Mouse (Mus musculus) neural tube, embryonic 14.5 days (tissue): ENCODE data around the gene Krt33a. TPM values are rescaled to one million over a fixed set of nuclear protein-coding genes. Genes with fewer than 3 reads are reported as not detected.

ENCODE experiments used
- ATAC-seq: fragments of 200-750 bp; cut with Nextera tagmentation; 2 replicates; pipeline ENCODE4 v1.8.0; 2017; ENCODE audit warnings: low read depth, mild to moderate bottlenecking, moderate TSS enrichment, moderate library complexity
- H3K27ac ChIP-seq: fragments of 300-500 bp; sonication (generic); 2 replicates; pipeline ENCODE4 v1.5.1; 2014; ENCODE audit warnings: low read depth, mild to moderate bottlenecking, control low read depth, low read length, moderate library complexity, mixed read lengths
- H3K27me3 ChIP-seq: fragments of 300-500 bp; sonication (generic); 2 replicates; pipeline ENCODE4 v1.6.1; 2014; ENCODE audit warnings: low read length; ENCODE audit not compliant: control insufficient read depth, insufficient read depth
- H3K36me3 ChIP-seq: fragments of 300-500 bp; sonication (generic); 2 replicates; pipeline ENCODE4 v1.6.1; 2014; ENCODE audit warnings: low read length, mixed read lengths; ENCODE audit not compliant: control insufficient read depth, insufficient read depth
- H3K4me1 ChIP-seq: fragments of 300-500 bp; sonication (generic); 2 replicates; pipeline ENCODE4 v1.6.1; 2014; ENCODE audit warnings: low read length; ENCODE audit not compliant: control insufficient read depth, insufficient read depth
- H3K4me2 ChIP-seq: fragments of 300-500 bp; sonication (generic); 2 replicates; pipeline ENCODE4 v1.6.1; 2014; ENCODE audit warnings: mild to moderate bottlenecking, low read depth, low read length, control low read depth
- H3K4me3 ChIP-seq: fragments of 300-500 bp; sonication (generic); 2 replicates; pipeline ENCODE4 v1.5.1; 2014; ENCODE audit warnings: low read depth, low read length, control low read depth, mixed read lengths
- H3K9ac ChIP-seq: fragments of 300-500 bp; sonication (generic); replicated peaks from 2 replicates; pipeline ENCODE4 v1.6.1; 2014; ENCODE audit warnings: low read depth, mild to moderate bottlenecking, control low read depth, low read length, mixed read lengths
- H3K9me3 ChIP-seq: fragments of 300-500 bp; sonication (generic); 2 replicates; pipeline ENCODE4 v1.6.1; 2016; ENCODE audit warnings: low read length; ENCODE audit not compliant: control insufficient read depth
- WGBS: fragments of 180-500 bp; shearing (Covaris S2); extraction: QIAGEN DNeasy Blood & Tissue Kit; methylation state at CpG from one replicate; pipeline ENCODE4 v1.1.7; 2014; 5-methylcytosine and 5-hydroxymethylcytosine counted together
- polyA plus RNA-seq: library from polyadenylated mRNA; unstranded; fragments of >200 nt; fragmentation: Nextera tagmentation; extraction: Ambion mirVana; gene quantifications from 2 replicates; pipeline ENCODE4 v1.2.1, GENCODE M21; 2014

The Krt33a gene
- polyA plus RNA-seq, 1 experiment from 2014 or later = not detected

- Histone ChIP-seq H3K4me2 (no peak overlapping the region), H3K9me3 (no peaks in the 10 kb centered on the region), H3K9ac (no peak overlapping the region), H3K4me3 (no peak overlapping the region), H3K36me3 (no peaks in the 10 kb centered on the region), H3K4me1 (no peaks in the 10 kb centered on the region), H3K27me3 (no peaks in the 10 kb centered on the region), H3K27ac (no peak overlapping the region)
- WGBS = 94% methylated on average over 1 of the region's 1 CpGs
- ATAC-seq = no peak
These were observed 3.5 kb upstream of the Krt33a start for GRCm38 (mm10) chr11:100019466-100019865.

GRCm38 (mm10) chr11:100013691-100014171, 2.3 kb downstream of the Krt33a start:
- H3K4me3 ChIP-seq = no peak overlapping the region
- no peak overlapping the region for H3K9ac ChIP-seq
- no peak overlapping the region for H3K27ac ChIP-seq
- no peaks in the 10 kb centered on the region for H3K4me1 ChIP-seq
- WGBS = 86% methylated on average over 4 of the region's 4 CpGs
- H3K36me3 ChIP-seq = no peaks in the 10 kb centered on the region
- no peaks in the 10 kb centered on the region for H3K9me3 ChIP-seq
- H3K4me2 ChIP-seq = no peak overlapping the region
- no peak for ATAC-seq
- H3K27me3 ChIP-seq = no peaks in the 10 kb centered on the region

DNA sequence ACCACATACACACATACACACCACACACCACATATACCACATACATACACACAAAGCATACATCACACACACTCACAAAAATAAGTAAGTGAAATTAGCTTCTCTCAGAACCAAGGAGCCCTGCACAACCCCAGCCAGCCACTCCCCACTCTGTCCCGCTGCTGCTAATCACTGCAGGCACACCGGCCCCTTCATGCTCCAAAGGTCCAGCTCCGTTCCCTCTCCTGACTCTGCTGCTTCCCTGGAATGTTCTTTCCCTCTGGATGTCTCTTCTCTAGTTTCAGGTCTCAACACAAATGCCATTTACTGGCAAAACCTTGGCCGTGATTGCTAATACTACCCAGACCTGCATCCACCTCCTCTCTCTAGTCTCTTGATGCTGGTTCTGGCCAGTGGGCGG, 5.3 kb downstream of the Krt33a start:
- ATAC-seq = no peak
- Histone ChIP-seq H3K4me2 (no peak overlapping the region), H3K27ac (no peak overlapping the region), H3K27me3 (no peaks in the 10 kb centered on the region), H3K4me3 (no peak overlapping the region), H3K9ac (no peak overlapping the region), H3K4me1 (no peaks in the 10 kb centered on the region), H3K9me3 (no peaks in the 10 kb centered on the region), H3K36me3 (no peaks in the 10 kb centered on the region)
- WGBS = 85% methylated on average over 5 of the region's 5 CpGs

DNA sequence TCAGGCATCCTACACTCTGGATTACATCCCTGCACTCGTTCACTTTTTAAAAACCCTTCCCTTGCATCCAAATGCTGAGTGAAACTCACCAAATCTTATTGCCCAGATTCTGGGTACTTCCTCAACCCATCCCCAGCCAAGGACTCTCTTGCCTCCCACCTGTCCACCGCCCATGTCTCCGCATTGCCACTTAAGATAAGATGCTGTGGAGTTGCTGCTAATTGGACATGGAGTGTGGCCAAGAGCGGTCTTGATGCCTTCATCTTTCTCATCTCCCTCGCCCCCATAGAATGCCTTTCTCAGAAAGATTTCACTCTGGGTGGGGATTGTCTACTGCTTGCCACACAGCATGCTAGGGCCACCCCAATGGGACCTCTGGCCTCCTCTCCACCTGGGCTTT, 7.7 kb downstream of the Krt33a start:
- H3K9me3 ChIP-seq = no peaks in the 10 kb centered on the region
- H3K27me3 ChIP-seq = no peaks in the 10 kb centered on the region
- H3K4me3 ChIP-seq = no peak overlapping the region
- no peaks in the 10 kb centered on the region for H3K4me1 ChIP-seq
- WGBS = 89% methylated on average over 5 of the region's 5 CpGs
- no peak overlapping the region for H3K9ac ChIP-seq
- no peak overlapping the region for H3K27ac ChIP-seq
- ATAC-seq = no peak
- no peaks in the 10 kb centered on the region for H3K36me3 ChIP-seq
- H3K4me2 ChIP-seq = no peak overlapping the region

DNA sequence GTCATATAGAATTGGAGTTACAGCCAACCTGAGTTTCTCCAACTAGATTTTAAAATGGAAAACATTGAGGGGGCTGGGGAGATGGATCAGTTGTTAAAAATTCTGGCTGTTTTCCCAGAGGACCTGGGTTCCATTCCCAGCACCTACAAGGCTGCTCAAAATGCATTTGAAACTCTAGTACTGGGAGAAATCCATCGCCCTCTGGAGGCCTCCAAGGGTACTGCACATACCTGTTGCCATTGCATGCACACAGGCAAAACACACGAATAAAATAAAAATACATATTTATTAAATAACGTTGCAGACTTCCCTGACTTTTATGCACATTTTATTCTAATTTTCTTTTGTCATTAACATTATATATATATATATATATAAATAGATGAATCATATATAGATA, 9.4 kb downstream of the Krt33a start:
- H3K4me1 ChIP-seq = no peaks in the 10 kb centered on the region
- 60% methylated on average over 3 of the region's 3 CpGs for WGBS
- no peak overlapping the region for H3K4me2 ChIP-seq
- no peak overlapping the region for H3K27ac ChIP-seq
- no peak for ATAC-seq
- no peaks in the 10 kb centered on the region for H3K36me3 ChIP-seq
- no peaks in the 10 kb centered on the region; the same call in none of the 2 replicates for H3K9me3 ChIP-seq
- no peaks in the 10 kb centered on the region for H3K27me3 ChIP-seq
- H3K9ac ChIP-seq = no peak overlapping the region
- no peak overlapping the region for H3K4me3 ChIP-seq

DNA sequence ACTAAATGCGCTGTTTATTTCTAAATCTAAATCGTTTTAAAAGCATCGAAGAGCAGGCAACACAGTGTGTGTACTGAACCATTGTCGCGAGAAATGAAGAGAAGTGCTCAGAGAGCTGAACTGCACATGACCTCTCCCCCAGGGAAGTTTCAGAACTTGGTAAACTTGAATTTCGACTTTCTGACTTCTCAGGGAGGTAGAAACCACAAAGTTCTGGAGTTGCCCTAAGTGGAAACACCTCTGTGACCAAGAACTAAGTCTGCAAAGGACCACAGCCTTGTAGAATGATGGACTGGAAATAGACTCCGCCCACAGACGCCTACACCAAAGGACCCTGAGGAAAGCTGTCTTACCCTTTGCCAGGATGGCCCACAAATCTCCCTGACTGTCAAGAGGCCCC, 10.1 kb downstream of the Krt33a start:
- H3K9me3 ChIP-seq = no peaks in the 10 kb centered on the region; the same call in none of the 2 replicates
- no peak overlapping the region for H3K4me3 ChIP-seq
- no peaks in the 10 kb centered on the region for H3K27me3 ChIP-seq

GRCm38 (mm10) chr11:100004846-100005245, 11.2 kb downstream of the Krt33a start:
- Histone ChIP-seq H3K4me3 (no peak overlapping the region), H3K9ac (no peak overlapping the region), H3K27ac (no peak overlapping the region), H3K36me3 (no peaks in the 10 kb centered on the region), H3K4me2 (no peak overlapping the region), H3K9me3 (no peaks in the 10 kb centered on the region; the same call in none of the 2 replicates), H3K4me1 (no peaks in the 10 kb centered on the region), H3K27me3 (no peaks in the 10 kb centered on the region)
- no peak for ATAC-seq
- 24% methylated on average over 6 of the region's 6 CpGs for WGBS

More for the DNA sequence above, 10.1 kb downstream of the Krt33a start:
- Histone ChIP-seq H3K27ac (no peak overlapping the region), H3K4me2 (no peak overlapping the region), H3K4me1 (no peaks in the 10 kb centered on the region), H3K36me3 (no peaks in the 10 kb centered on the region), H3K9ac (no peak overlapping the region)
- 87% methylated on average over 8 of the region's 8 CpGs for WGBS
- ATAC-seq = no peak

GRCm38 (mm10) chr11:99999091-99999490, 16.9 kb downstream of the Krt33a start:
- Histone ChIP-seq H3K27ac (no peak overlapping the region), H3K27me3 (no peaks in the 10 kb centered on the region), H3K36me3 (no peaks in the 10 kb centered on the region), H3K4me2 (no peak overlapping the region), H3K9me3 (no peaks in the 10 kb centered on the region; the same call in none of the 2 replicates), H3K4me1 (no peaks in the 10 kb centered on the region), H3K4me3 (no peak overlapping the region), H3K9ac (no peak overlapping the region)
- ATAC-seq = no peak
- WGBS = 94% methylated on average over 7 of the region's 7 CpGs

DNA sequence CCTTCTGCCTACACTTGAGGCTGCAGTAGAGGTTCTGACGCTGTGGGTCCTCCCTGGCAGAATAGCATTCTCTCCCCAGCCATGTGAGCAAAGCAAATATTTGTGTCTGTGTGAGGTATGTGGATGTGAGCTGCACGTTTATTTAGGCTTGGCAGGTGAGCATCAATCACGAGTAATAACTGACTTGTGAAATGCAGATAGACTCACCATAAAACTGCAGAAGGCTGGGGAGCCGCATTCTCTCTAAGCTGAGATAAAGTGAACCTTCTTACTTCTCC, 21.7 kb downstream of the Krt33a start:
- Histone ChIP-seq H3K4me3 (no peak overlapping the region), H3K4me1 (no peaks in the 10 kb centered on the region), H3K27me3 (no peaks in the 10 kb centered on the region), H3K9ac (no peak overlapping the region), H3K36me3 (no peaks in the 10 kb centered on the region), H3K9me3 (no peaks in the 10 kb centered on the region), H3K27ac (no peak overlapping the region), H3K4me2 (no peak overlapping the region)
- no peak for ATAC-seq
- 52% methylated on average over 4 of the region's 4 CpGs for whole genome bisulfite sequencing
